Mouse (Mus musculus): ENCODE results near the gene Fance.

GRCm38 (mm10) chr17:28315611-28316160, 2.4 kb downstream of the Fance start:
- TF ChIP-seq CTCF (IDR thresholded peaks at IDR 0.05; ENCODE audit: low read depth) = no peak
- TF ChIP-seq EP300 (IDR thresholded peaks at IDR 0.05; ENCODE audit: low read depth) = no peak

Data from liver, embryonic 14.5 days (tissue).